Mouse (Mus musculus) cortical plate, adult 2 months (tissue): ENCODE measurements at regions not wholly inside any gene's neighbourhood (a gene's known extent, or its start where the extent isn't known, plus 50 kb on each side); places are given as distances from the start of the nearest gene placed in this dataset.

ENCODE experiments used
- CTCF ChIP-seq: fragments of 200-500 bp; IDR thresholded peaks from 2 replicates; pipeline ENCODE4 v1.5.1; 2011; ENCODE audit warnings: mild to moderate bottlenecking, control low read depth, low read length; ENCODE audit not compliant: insufficient read depth; ENCODE audit errors: extremely low read depth
- POLR2A ChIP-seq: fragments of 200-500 bp; IDR thresholded peaks from 2 replicates; pipeline ENCODE4 v1.6.1; 2011; ENCODE audit warnings: mild to moderate bottlenecking, low read length, control low read depth; ENCODE audit not compliant: insufficient read depth; ENCODE audit errors: extremely low read depth

- no peak for TF ChIP-seq CTCF
- TF ChIP-seq POLR2A = no peak
These were observed 155.4 kb downstream of the Unc5cl start for GRCm38 (mm10) chr17:48610107-48610506.
